Mouse (Mus musculus) megakaryocyte, embryonic 14.5 days (primary cell): ENCODE measurements around the gene Olfr317.

Experiments
- FLI1 ChIP-seq: IDR thresholded peaks from 2 replicates; pipeline ENCODE4 v1.6.1; 2012; ENCODE audit warnings: low read length, inconsistent platforms, mixed read lengths
- GATA1 ChIP-seq: IDR thresholded peaks from 3 replicates; pipeline ENCODE4 v1.6.1; 2012; ENCODE audit warnings: mixed read lengths, low read length, inconsistent platforms, borderline replicate concordance

DNA sequence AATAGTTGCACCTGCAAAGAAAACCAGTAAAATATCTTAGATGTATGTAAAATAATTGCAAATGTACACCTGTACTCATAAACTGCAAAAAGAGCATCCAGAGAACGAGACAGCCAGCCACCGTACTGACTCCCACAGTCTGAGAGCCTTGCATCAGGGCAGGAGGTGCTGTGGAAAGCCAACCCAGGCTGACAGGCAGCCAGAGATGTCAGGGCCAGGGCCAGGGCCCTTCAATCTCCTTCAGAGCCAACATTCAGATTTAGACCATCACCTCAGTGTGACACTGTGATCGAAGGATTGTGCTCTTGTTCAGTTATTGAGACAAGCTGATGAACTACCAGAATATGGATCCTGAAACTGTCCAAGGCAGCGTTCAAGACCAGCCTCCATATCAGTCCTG, 19.3 kb downstream of the Olfr317 start:
- no peak for TF ChIP-seq GATA1
- TF ChIP-seq FLI1, result no peak
